Mouse (Mus musculus) brain, embryonic 14.5 days (tissue): ENCODE data around the gene Spock1.

ENCODE experiments used
- CTCF ChIP-seq: fragments of 200-500 bp; IDR thresholded peaks from 2 replicates; pipeline ENCODE4 v1.5.1; 2012; ENCODE audit warnings: inconsistent platforms, mild to moderate bottlenecking, moderate library complexity, borderline replicate concordance; ENCODE audit not compliant: insufficient read depth, insufficient read length; ENCODE audit errors: extremely low read depth
- POLR2A ChIP-seq: fragments of 200-500 bp; IDR thresholded peaks from 2 replicates; pipeline ENCODE4 v1.6.1; 2012; ENCODE audit warnings: mild to moderate bottlenecking, inconsistent platforms, borderline replicate concordance; ENCODE audit not compliant: poor library complexity, insufficient read depth, insufficient read length, severe bottlenecking; ENCODE audit errors: extremely low read depth

- TF ChIP-seq CTCF (no peak), POLR2A (no peak)
Measured at GRCm38 (mm10) chr13:57648784-57649183, 259.3 kb downstream of the Spock1 start.
